Mouse (Mus musculus) bone marrow macrophage, adult 2 months (primary cell): ENCODE measurements around the gene Cbr2.

Experiments
- CTCF ChIP-seq: IDR thresholded peaks from 2 replicates; pipeline ENCODE4 v1.5.1; 2012; ENCODE audit warnings: low read depth, mild to moderate bottlenecking, low read length, moderate library complexity
- POLR2A ChIP-seq: IDR thresholded peaks from 2 replicates; pipeline ENCODE4 v1.6.1; 2012; ENCODE audit warnings: mild to moderate bottlenecking, low read depth, low read length, borderline replicate concordance

DNA sequence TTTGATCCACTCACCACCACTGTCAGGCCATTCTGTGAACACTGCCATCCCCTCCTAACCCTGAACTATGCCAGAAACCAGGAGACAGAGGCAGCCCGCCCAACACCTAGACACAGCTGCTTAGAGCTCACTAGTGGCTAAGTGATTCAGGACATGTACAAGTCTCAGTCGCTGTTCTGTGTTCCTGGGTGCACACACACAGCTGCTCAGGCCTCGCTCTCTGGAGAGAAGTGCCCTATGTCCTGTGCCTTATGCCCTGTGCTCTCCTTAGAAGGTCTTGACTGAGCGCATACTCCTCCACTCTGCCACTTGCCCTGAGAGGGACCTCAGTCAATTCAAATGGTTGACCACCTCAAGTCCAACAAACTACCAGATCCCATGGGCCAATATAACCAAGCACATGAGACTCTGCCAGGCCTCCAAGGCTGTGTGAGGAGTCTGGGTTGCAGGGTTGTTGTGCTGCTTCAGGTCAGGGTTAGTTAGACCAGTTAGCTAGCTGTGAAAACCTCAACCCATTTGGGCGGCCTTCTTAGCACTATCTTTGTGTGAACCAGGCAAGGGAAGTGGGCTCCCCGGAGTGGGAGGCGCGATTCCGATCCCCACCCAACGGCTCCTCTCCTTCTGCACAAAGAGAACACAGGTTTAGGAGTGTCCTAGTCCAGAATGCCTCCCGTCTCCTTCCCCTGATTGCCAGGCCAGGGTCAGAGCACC lies 3.2 kb downstream of the Cbr2 start:
- TF ChIP-seq POLR2A (no peak), CTCF (no peak)
